27 mouse cellular contexts compared by ENCODE assay signal in genomic region chr4:116204422-116204821, GRCm38 (mm10). TPM values are rescaled to one million over a fixed set of nuclear protein-coding genes. Genes with fewer than 3 reads are reported as not detected.
DNase-seq lines count a peak whose midpoint lies in the region; ATAC-seq and TF ChIP-seq lines count a peak whose summit lies in the region.
"Had no signal": no experiment of that assay in that cellular context is flagged by ENCODE, and none has a peak within 500 bp of the region (broad histone marks: within the 10 kb centered on the region; RNA-seq: fewer than 3 reads in every experiment).

No protein-coding gene starts in this region.

- no peaks in the 10 kb centered on the region for H3K79me2 ChIP-seq in MEL (ENCODE audit: control insufficient read depth, insufficient read depth, low read length, poor library complexity)

- no peaks in the 10 kb centered on the region for H3K27me3 ChIP-seq in MEL (ENCODE audit: control insufficient read depth in 1 of 2, insufficient read depth in 2 of 2, low read length in 2 of 2)
- no peaks in the 10 kb centered on the region for H3K27me3 ChIP-seq in stomach, postnatal 0 days (ENCODE audit: control insufficient read depth, insufficient read depth, low read length)
- no peaks in the 10 kb centered on the region for H3K27me3 ChIP-seq in hindbrain, embryonic 12.5 days
- H3K27me3 ChIP-seq: CH12.LX, Patski had no signal

- H3K4me2 ChIP-seq in stomach, postnatal 0 days (replicated peaks; ENCODE audit: low read depth): no peak overlapping the region
- H3K4me2 ChIP-seq in hindbrain, embryonic 12.5 days (replicated peaks): no peak overlapping the region

- no peak for TF ChIP-seq POLR2A in MEL (IDR thresholded peaks at IDR 0.05; ENCODE audit: control insufficient read depth in 1 of 2, insufficient read depth in 1 of 2, low read depth in 1 of 2, low read length in 2 of 2, poor library complexity in 1 of 2)

- 49% methylated on average over 3 of the region's 3 CpGs for WGBS in stomach, postnatal 0 days
- WGBS in hindbrain, embryonic 12.5 days: 66% methylated on average over 3 of the region's 3 CpGs

- DNase-seq in urinary bladder, postnatal 14 days (ENCODE audit: low spot score): peak; percentile 68
- no peak for DNase-seq in urinary bladder, postnatal 10 days (ENCODE audit: low spot score)
- peak; percentile 22 for DNase-seq in MEL (ENCODE audit: low read depth, low spot score)
- DNase-seq in stomach, postnatal 0 days (ENCODE audit: low spot score): no peak
- DNase-seq in spleen, adult 18-20 months: no peak
- DNase-seq: adrenal gland, adult 2 months; adrenal gland, adult 8-10 months; adrenal gland, postnatal 10 days; adrenal gland, postnatal 14 days; adrenal gland, postnatal 25 days; adrenal gland, postnatal 36 days; B cell, adult 2 months; cerebellum, adult 11 months; cerebellum, adult 11-12 months; cerebellum, adult 18-20 months; cerebellum, adult 2 months had no signal

- no peaks in the 10 kb centered on the region for H3K36me3 ChIP-seq in MEL (ENCODE audit: control insufficient read depth in 1 of 2, insufficient read depth in 2 of 2, low read length in 2 of 2)
- H3K36me3 ChIP-seq in stomach, postnatal 0 days (ENCODE audit: control insufficient read depth, insufficient read depth, low read length): no peaks in the 10 kb centered on the region
- no peaks in the 10 kb centered on the region for H3K36me3 ChIP-seq in hindbrain, embryonic 12.5 days
- H3K36me3 ChIP-seq: G1E had no signal

- TF ChIP-seq CTCF in MEL (IDR thresholded peaks at IDR 0.05 in 2 of 3, conservative IDR thresholded peaks at IDR 0.05 in 1 of 3; ENCODE audit: control insufficient read depth in 1 of 3, insufficient read depth in 1 of 3, low read depth in 2 of 3, low read length in 3 of 3, poor library complexity in 1 of 3, severe bottlenecking in 1 of 3): no peak
- no peak for TF ChIP-seq CTCF in stomach, postnatal 0 days (IDR thresholded peaks at IDR 0.05; ENCODE audit: low read depth)

- H3K9me3 ChIP-seq in MEL (replicated peaks; ENCODE audit: insufficient read depth, low read length): no peaks in the 10 kb centered on the region
- H3K9me3 ChIP-seq in stomach, postnatal 0 days (ENCODE audit: control insufficient read depth, low read length): no peaks in the 10 kb centered on the region
- H3K9me3 ChIP-seq in hindbrain, embryonic 12.5 days (replicated peaks): no peaks in the 10 kb centered on the region
- H3K9me3 ChIP-seq: G1E had no signal

- H3K27ac ChIP-seq in MEL (ENCODE audit: control insufficient read depth, low read depth, low read length): no peak overlapping the region
- no peak overlapping the region for H3K27ac ChIP-seq in stomach, postnatal 0 days (replicated peaks)
- H3K27ac ChIP-seq in hindbrain, embryonic 12.5 days: no peak overlapping the region

- H3K4me1 ChIP-seq in MEL (ENCODE audit: control insufficient read depth in 1 of 2, insufficient read depth in 2 of 2, low read length in 2 of 2): no peaks in the 10 kb centered on the region; a peak in 1 of 4 replicates
- H3K4me1 ChIP-seq in stomach, postnatal 0 days (replicated peaks; ENCODE audit: control insufficient read depth, insufficient read depth): no peaks in the 10 kb centered on the region
- no peaks in the 10 kb centered on the region for H3K4me1 ChIP-seq in hindbrain, embryonic 12.5 days

- ATAC-seq in stomach, postnatal 0 days (ENCODE audit: low FRiP score, low TSS enrichment): no peak
- ATAC-seq in hindbrain, embryonic 12.5 days (ENCODE audit: low FRiP score): no peak
- ATAC-seq: activated CD4-positive, CD25-positive, alpha-beta regulatory T cell, adult 4 months; CD4-positive, CD25-positive, alpha-beta regulatory T cell, adult 4 months; Patski had no signal

- TF ChIP-seq EP300 in MEL (IDR thresholded peaks at IDR 0.05; ENCODE audit: low read depth in 1 of 2, low read length in 2 of 2): no peak
- TF ChIP-seq EP300 in stomach, postnatal 0 days (optimal IDR thresholded peaks at IDR 0.05): peak; percentile 57

- no peak overlapping the region for H3K4me3 ChIP-seq in MEL (ENCODE audit: control insufficient read depth in 1 of 2, insufficient read depth in 1 of 2, low read depth in 2 of 2, low read length in 2 of 2)
- H3K4me3 ChIP-seq in stomach, postnatal 0 days (ENCODE audit: low read depth, low read length): no peak overlapping the region
- no peak overlapping the region for H3K4me3 ChIP-seq in hindbrain, embryonic 12.5 days

- no peak overlapping the region for H3K9ac ChIP-seq in MEL (ENCODE audit: control insufficient read depth, low read depth, low read length, poor library complexity, severe bottlenecking)
- H3K9ac ChIP-seq in stomach, postnatal 0 days (ENCODE audit: low read length): no peak overlapping the region
- H3K9ac ChIP-seq in hindbrain, embryonic 12.5 days: no peak overlapping the region

- TF ChIP-seq RAD21 in MEL (IDR thresholded peaks at IDR 0.05; ENCODE audit: low read depth, low read length): no peak

TF ChIP-seq in MEL, 35 proteins besides CTCF, POLR2A, EP300 and RAD21:
- TF ChIP-seq POLR2AphosphoS2 (IDR thresholded peaks at IDR 0.05; ENCODE audit: low read length) (no peak), POLR2AphosphoS5 (IDR thresholded peaks at IDR 0.05; ENCODE audit: borderline replicate concordance, low read depth, low read length) (no peak), SIN3A (IDR thresholded peaks at IDR 0.05; ENCODE audit: low read length) (no peak), HCFC1 (IDR thresholded peaks at IDR 0.05; ENCODE audit: low read depth, low read length) (no peak), SMC3 (IDR thresholded peaks at IDR 0.05; ENCODE audit: low read depth, low read length) (no peak), GATA1 (IDR thresholded peaks at IDR 0.05; ENCODE audit: low read depth, low read length) (no peak), CHD1 (IDR thresholded peaks at IDR 0.05; ENCODE audit: low read depth, low read length) (no peak), TAL1 (IDR thresholded peaks at IDR 0.05; ENCODE audit: low read length) (no peak), ZKSCAN1 (IDR thresholded peaks at IDR 0.05; ENCODE audit: low read depth, low read length) (no peak), MXI1 (IDR thresholded peaks at IDR 0.05; ENCODE audit: low read depth, low read length) (no peak), MYB (IDR thresholded peaks at IDR 0.05; ENCODE audit: low read depth, low read length) (no peak), ZMIZ1 (IDR thresholded peaks at IDR 0.05; ENCODE audit: low read depth, low read length) (no peak), RCOR1 (IDR thresholded peaks at IDR 0.05; ENCODE audit: low read depth, low read length) (no peak), ELF1 (IDR thresholded peaks at IDR 0.05; ENCODE audit: low read depth, low read length) (no peak), TBP (IDR thresholded peaks at IDR 0.05; ENCODE audit: low read depth, low read length) (no peak), ZC3H11A (IDR thresholded peaks at IDR 0.05; ENCODE audit: low read depth, low read length) (no peak), NRF1 (IDR thresholded peaks at IDR 0.05; ENCODE audit: insufficient read depth, low read depth, low read length, poor library complexity, severe bottlenecking) (no peak), JUND (IDR thresholded peaks at IDR 0.05; ENCODE audit: low read depth, low read length) (no peak)

RNA-seq across cellular contexts. Expression of gene Pik3r3, which starts 17.0 kb away (rescaled TPM):
- 1.1 and 2.5 TPM in 2 replicates for total RNA-seq in MEL (2012; rRNA removed)
- 1 to 10 TPM in 1 of 2 experiments, not detected in 1; 2.1 TPM for polyA plus RNA-seq in MEL (2012; ENCODE audit: insufficient read depth in 1 of 2, insufficient read length in 2 of 2, low read depth in 1 of 2, low replicate concordance in 2 of 2, missing spikeins in 1 of 2)
- 6.4 and 6.8 TPM in 2 replicates for polyA plus RNA-seq in stomach, postnatal 0 days (2015; fragmentation: Nextera tagmentation; extraction: Ambion mirVana)
- 108 and 113 TPM in 2 replicates for polyA plus RNA-seq in hindbrain, embryonic 12.5 days (2016; fragmentation: Nextera tagmentation; extraction: Ambion mirVana)

RNA-seq across cellular contexts. Expression of gene Gm49337, which starts 31.2 kb away (rescaled TPM):
- not detected in 2 replicates for total RNA-seq in MEL (2012; rRNA removed)
- not detected for polyA plus RNA-seq in MEL (2012; ENCODE audit: insufficient read depth in 1 of 2, insufficient read length in 2 of 2, low read depth in 1 of 2, low replicate concordance in 2 of 2, missing spikeins in 1 of 2)
- not detected in 2 replicates for polyA plus RNA-seq in stomach, postnatal 0 days (2015; fragmentation: Nextera tagmentation; extraction: Ambion mirVana)
- not detected in 2 replicates for polyA plus RNA-seq in hindbrain, embryonic 12.5 days (2016; fragmentation: Nextera tagmentation; extraction: Ambion mirVana)
- total RNA-seq: adrenal gland, adult 18-20 months; adrenal gland, adult 8-10 months; adrenal gland, postnatal 10 days; adrenal gland, postnatal 14 days; adrenal gland, postnatal 25 days; adrenal gland, postnatal 36 days; adrenal gland, postnatal 4 days; CH12.LX; G1E had no signal
- polyA plus RNA-seq: activated CD4-positive, CD25-positive, alpha-beta regulatory T cell, adult 4 months; adrenal gland, adult 2 months; brain, embryonic 14.5 days; C2C12; CD4-positive, CD25-positive, alpha-beta regulatory T cell, adult 4 months; cerebellum, adult 2 months; G1E; Patski had no signal

RNA-seq across cellular contexts. Expression of gene 1700042G07Rik, which starts 31.2 kb away (rescaled TPM):
- not detected in 2 replicates for total RNA-seq in MEL (2012; rRNA removed)
- not detected for polyA plus RNA-seq in MEL (2012; ENCODE audit: insufficient read depth in 1 of 2, insufficient read length in 2 of 2, low read depth in 1 of 2, low replicate concordance in 2 of 2, missing spikeins in 1 of 2)
- not detected in 2 replicates for polyA plus RNA-seq in stomach, postnatal 0 days (2015; fragmentation: Nextera tagmentation; extraction: Ambion mirVana)
- not detected in 2 replicates for polyA plus RNA-seq in hindbrain, embryonic 12.5 days (2016; fragmentation: Nextera tagmentation; extraction: Ambion mirVana)
- total RNA-seq: adrenal gland, adult 18-20 months; adrenal gland, adult 2 months; adrenal gland, adult 8-10 months; adrenal gland, postnatal 10 days; adrenal gland, postnatal 14 days; adrenal gland, postnatal 25 days; adrenal gland, postnatal 36 days; adrenal gland, postnatal 4 days; CH12.LX; ES-E14; G1E had no signal
- polyA plus RNA-seq: activated CD4-positive, CD25-positive, alpha-beta regulatory T cell, adult 4 months; adrenal gland, adult 2 months; brain, embryonic 14.5 days; C2C12; CD4-positive, CD25-positive, alpha-beta regulatory T cell, adult 4 months; cerebellum, adult 2 months; G1E; Patski had no signal

RNA-seq across cellular contexts. Expression of gene Tspan1, which starts 37.0 kb away (rescaled TPM):
- 0.08 TPM in 1 of 2 replicates, not detected in the other for total RNA-seq in MEL (2012; rRNA removed)
- under 1 TPM in 1 of 2 experiments, not detected in 1; 0.03 TPM for polyA plus RNA-seq in MEL (2012; ENCODE audit: insufficient read depth in 1 of 2, insufficient read length in 2 of 2, low read depth in 1 of 2, low replicate concordance in 2 of 2, missing spikeins in 1 of 2)
- 319 and 330 TPM in 2 replicates for polyA plus RNA-seq in stomach, postnatal 0 days (2015; fragmentation: Nextera tagmentation; extraction: Ambion mirVana)
- 0.17 TPM in 1 of 2 replicates, not detected in the other for polyA plus RNA-seq in hindbrain, embryonic 12.5 days (2016; fragmentation: Nextera tagmentation; extraction: Ambion mirVana)
- total RNA-seq: adrenal gland, adult 18-20 months; adrenal gland, adult 2 months; adrenal gland, adult 8-10 months; adrenal gland, postnatal 10 days; adrenal gland, postnatal 14 days; adrenal gland, postnatal 25 days; adrenal gland, postnatal 36 days had no signal
- polyA plus RNA-seq: activated CD4-positive, CD25-positive, alpha-beta regulatory T cell, adult 4 months; adrenal gland, adult 2 months; G1E had no signal

RNA-seq across cellular contexts. Expression of gene Lurap1, which starts 53.3 kb away (rescaled TPM):
- total RNA-seq in MEL (2012; rRNA removed): 0.85 and 1.2 TPM in 2 replicates
- polyA plus RNA-seq in MEL (2012; ENCODE audit: insufficient read depth in 1 of 2, insufficient read length in 2 of 2, low read depth in 1 of 2, low replicate concordance in 2 of 2, missing spikeins in 1 of 2): 1 to 10 TPM in 1 of 2 experiments, not detected in 1; 1.2 TPM
- polyA plus RNA-seq in stomach, postnatal 0 days (2015; fragmentation: Nextera tagmentation; extraction: Ambion mirVana): 1.2 and 1.6 TPM in 2 replicates
- 1.6 and 2.2 TPM in 2 replicates for polyA plus RNA-seq in hindbrain, embryonic 12.5 days (2016; fragmentation: Nextera tagmentation; extraction: Ambion mirVana)
- total RNA-seq: CH12.LX had no signal

Comparison
In these comparisons a context has a peak if more than half of its experiments do, and no peak if none do; other contexts are left out.
1. DNase-seq: peak in urinary bladder, postnatal 14 days (single experiment) and MEL (single experiment); none in urinary bladder, postnatal 10 days (single experiment), stomach, postnatal 0 days (single experiment) and spleen, adult 18-20 months (0 of 2).
2. RNA of gene Pik3r3, which starts 17.0 kb away (polyA plus RNA-seq): 108 to 113 TPM in hindbrain, embryonic 12.5 days; 6.4 to 6.8 TPM in stomach, postnatal 0 days and 2.1 TPM in MEL; every median in the first group is over 10 times any median in the second.